Mouse (Mus musculus) embryonic facial prominence, embryonic 10.5 days (tissue): ENCODE measurements around the gene Lrrc23. TPM values are rescaled to one million over a fixed set of nuclear protein-coding genes. Genes with fewer than 3 reads are reported as not detected.

Source experiments
- DNase-seq: peaks from one replicate; pipeline ENCODE4 v3.0.0-alpha.2; 2017; ENCODE audit warnings: low spot score
- H3K27ac ChIP-seq: fragments of 300-500 bp; sonication (generic); replicated peaks from 2 replicates; pipeline ENCODE4 v1.5.1; 2016; ENCODE audit warnings: mild to moderate bottlenecking
- H3K27me3 ChIP-seq: fragments of 300-500 bp; sonication (generic); replicated peaks from 2 replicates; pipeline ENCODE4 v1.6.1; 2016; ENCODE audit warnings: low read depth, mild to moderate bottlenecking; ENCODE audit not compliant: poor library complexity, severe bottlenecking
- H3K36me3 ChIP-seq: fragments of 300-500 bp; sonication (generic); replicated peaks from 2 replicates; pipeline ENCODE4 v1.6.1; 2016; ENCODE audit warnings: mild to moderate bottlenecking, moderate library complexity
- H3K4me1 ChIP-seq: fragments of 300-500 bp; sonication (generic); 2 replicates; pipeline ENCODE4 v1.6.1; 2016
- H3K4me3 ChIP-seq: fragments of 300-500 bp; sonication (generic); 2 replicates; pipeline ENCODE4 v1.5.1; 2016; ENCODE audit warnings: mild to moderate bottlenecking, moderate library complexity
- H3K9me3 ChIP-seq: fragments of 300-500 bp; sonication (generic); 2 replicates; pipeline ENCODE4 v1.6.1; 2016; ENCODE audit warnings: mild to moderate bottlenecking
- WGBS: fragments of 180-500 bp; shearing (Covaris S2); methylation state at CpG from one replicate; pipeline ENCODE4 v1.1.7; 2016; 5-methylcytosine and 5-hydroxymethylcytosine counted together
- polyA plus RNA-seq: library from polyadenylated mRNA; unstranded; fragments of >200 nt; fragmentation: Nextera tagmentation; extraction: Ambion mirVana; gene quantifications from 2 replicates; pipeline ENCODE4 v1.2.1, GENCODE M21; 2016

The Lrrc23 gene
- polyA plus RNA-seq, 1 experiment from 2014 or later: 0.74 TPM

DNA sequence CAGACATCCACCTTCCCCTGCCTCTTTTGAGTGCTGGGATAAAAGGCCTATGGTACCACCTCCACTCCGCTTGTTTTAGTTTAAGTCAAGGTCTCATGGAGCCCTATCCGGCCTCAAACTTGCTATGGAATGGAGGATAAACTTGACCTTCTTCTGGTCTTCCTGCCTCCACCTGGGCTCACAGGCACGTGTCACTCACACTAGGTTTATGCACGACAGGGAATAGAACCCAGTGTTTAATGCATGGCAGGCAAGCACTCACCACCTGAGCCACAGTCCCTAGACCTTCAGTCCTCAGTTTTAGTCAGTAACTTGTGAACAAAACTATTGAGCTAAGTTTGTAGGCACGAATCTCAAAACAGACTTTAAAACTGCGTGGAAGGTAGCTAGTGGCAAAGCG, 48.5 kb downstream of the Lrrc23 start:
- DNase-seq: no peak
- 83% methylated on average over 7 of the region's 7 CpGs for WGBS
- Histone ChIP-seq H3K27me3 (no peaks in the 10 kb centered on the region), H3K4me3 (no peak overlapping the region), H3K9me3 (no peaks in the 10 kb centered on the region), H3K27ac (no peak overlapping the region), H3K4me1 (peaks cover 17% of the 10 kb centered on the region), H3K36me3 (no peaks in the 10 kb centered on the region)

DNA sequence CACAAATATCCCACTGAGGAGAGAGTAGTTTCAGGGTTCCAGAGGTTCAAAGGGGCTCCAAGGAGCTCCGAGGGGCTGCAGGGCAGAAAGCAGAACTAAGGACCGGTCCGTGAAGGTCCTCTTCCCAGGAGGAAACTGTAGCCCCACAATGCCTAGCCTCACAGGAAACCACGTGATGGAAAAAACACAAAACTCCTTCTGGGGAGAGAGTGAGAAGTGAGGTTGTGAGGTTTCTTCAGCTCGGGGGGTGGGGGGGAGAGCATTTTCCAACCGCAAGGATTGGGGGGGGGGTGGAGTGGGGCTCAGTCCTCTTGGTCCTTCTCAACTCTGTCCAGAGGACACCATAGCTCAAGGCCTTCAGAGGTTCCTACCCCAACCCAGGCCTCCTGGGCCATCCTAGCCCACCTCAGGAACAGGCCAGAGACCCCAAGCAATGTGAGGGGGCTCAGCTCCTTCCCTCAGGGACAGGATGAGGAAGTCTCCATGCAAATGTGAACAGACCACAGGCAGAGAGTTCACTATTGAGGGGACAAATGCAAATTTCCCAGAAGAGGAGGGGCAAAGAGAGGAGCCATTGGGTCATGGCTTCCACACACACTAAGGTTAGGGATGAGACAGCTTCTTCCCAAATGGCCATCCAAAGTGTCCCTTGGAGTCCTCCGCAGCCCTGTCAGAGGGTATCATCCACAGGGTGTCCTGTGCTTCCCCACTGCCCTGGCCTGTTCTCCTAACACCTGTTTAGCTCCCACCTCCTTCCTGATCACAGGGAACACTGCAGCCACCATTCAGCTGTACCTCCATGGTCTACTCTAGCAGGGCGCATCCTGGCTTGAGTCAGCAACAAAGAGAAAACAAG, 49.4 kb downstream of the Lrrc23 start:
- H3K27me3 ChIP-seq: no peaks in the 10 kb centered on the region
- no peak overlapping the region for H3K4me3 ChIP-seq
- H3K4me1 ChIP-seq: peaks cover 17% of the 10 kb centered on the region
- WGBS: 86% methylated on average over 8 of the region's 8 CpGs
- no peaks in the 10 kb centered on the region for H3K9me3 ChIP-seq
- DNase-seq: no peak
- H3K27ac ChIP-seq: no peak overlapping the region
- no peaks in the 10 kb centered on the region for H3K36me3 ChIP-seq

DNA sequence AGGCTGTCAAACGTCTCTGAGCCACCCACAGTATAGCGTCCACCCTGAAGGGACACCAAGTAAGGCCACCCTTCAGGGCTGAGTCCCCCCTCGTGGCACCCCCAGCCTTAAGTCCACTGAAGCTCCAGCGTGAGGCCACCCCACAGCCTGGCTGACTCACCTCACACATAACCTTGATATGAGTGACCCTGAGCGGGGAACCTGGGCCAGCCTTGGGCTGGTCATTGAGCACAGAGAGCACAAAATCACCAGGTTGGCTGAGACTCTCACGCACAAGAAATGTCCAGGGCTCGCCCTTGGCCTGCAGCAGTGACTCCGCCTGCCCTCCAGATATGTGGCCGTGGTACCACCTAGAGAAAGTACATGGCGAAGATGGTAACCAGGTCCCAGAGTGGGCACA, 50.9 kb downstream of the Lrrc23 start:
- WGBS: 88% methylated on average over 10 of the region's 10 CpGs

DNA sequence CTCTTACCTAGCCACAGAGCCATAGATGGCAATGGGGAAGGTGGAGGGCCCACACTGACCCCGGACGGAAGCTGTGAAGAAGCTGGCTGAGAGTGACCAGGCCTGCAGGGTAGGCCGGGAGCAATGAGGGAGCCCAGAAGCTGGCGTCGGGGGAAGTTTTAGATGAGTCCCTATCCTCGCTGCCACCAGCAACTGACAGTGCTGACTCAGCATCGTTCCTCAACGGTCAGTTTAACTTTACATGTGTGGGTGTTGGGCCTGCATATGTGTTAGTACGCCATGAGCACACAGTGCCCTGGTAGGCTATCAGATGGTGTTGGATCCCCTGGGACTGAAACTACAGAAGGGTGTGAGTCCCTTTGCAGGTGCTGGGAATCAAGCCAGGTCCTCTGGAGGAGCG, 55.1 kb downstream of the Lrrc23 start:
- no peaks in the 10 kb centered on the region for H3K36me3 ChIP-seq
- H3K4me3 ChIP-seq: no peak overlapping the region
- 89% methylated on average over 10 of the region's 10 CpGs for WGBS
- DNase-seq: no peak
- no peaks in the 10 kb centered on the region for H3K9me3 ChIP-seq
- H3K4me1 ChIP-seq: peaks cover 20% of the 10 kb centered on the region
- H3K27me3 ChIP-seq: no peaks in the 10 kb centered on the region
- H3K27ac ChIP-seq: no peak overlapping the region

More for the DNA sequence above, 50.9 kb downstream of the Lrrc23 start:
- no peak for DNase-seq
- Histone ChIP-seq H3K27ac (no peak overlapping the region), H3K9me3 (no peaks in the 10 kb centered on the region), H3K4me3 (no peak overlapping the region), H3K27me3 (no peaks in the 10 kb centered on the region), H3K4me1 (peaks cover 17% of the 10 kb centered on the region), H3K36me3 (no peaks in the 10 kb centered on the region)

DNA sequence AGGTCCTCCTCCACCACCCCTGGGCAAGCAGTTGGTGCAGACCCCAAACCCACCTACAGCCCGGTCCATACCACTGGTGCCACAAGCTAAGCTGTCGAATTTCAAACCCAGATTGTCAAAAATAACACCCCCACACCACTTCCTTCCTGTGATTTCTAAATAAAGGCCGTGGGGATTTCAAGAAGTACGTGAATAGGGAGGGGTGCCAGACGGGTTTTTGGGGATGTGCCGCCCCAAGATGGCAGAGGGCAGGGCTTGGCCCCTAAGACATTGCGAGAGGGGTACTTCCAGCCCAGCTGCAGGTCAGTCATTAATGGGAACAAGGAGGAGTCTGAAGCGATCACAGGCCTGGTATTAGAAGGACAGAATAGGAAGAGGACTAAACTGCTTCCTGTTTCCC, 56.0 kb downstream of the Lrrc23 start:
- no peaks in the 10 kb centered on the region for H3K9me3 ChIP-seq
- no peak overlapping the region for H3K4me3 ChIP-seq
- H3K27me3 ChIP-seq: no peaks in the 10 kb centered on the region
- WGBS: 81% methylated on average over 8 of the region's 8 CpGs
- H3K27ac ChIP-seq: no peak overlapping the region
- H3K4me1 ChIP-seq: peaks cover 30% of the 10 kb centered on the region
- DNase-seq: no peak
- no peaks in the 10 kb centered on the region for H3K36me3 ChIP-seq

DNA sequence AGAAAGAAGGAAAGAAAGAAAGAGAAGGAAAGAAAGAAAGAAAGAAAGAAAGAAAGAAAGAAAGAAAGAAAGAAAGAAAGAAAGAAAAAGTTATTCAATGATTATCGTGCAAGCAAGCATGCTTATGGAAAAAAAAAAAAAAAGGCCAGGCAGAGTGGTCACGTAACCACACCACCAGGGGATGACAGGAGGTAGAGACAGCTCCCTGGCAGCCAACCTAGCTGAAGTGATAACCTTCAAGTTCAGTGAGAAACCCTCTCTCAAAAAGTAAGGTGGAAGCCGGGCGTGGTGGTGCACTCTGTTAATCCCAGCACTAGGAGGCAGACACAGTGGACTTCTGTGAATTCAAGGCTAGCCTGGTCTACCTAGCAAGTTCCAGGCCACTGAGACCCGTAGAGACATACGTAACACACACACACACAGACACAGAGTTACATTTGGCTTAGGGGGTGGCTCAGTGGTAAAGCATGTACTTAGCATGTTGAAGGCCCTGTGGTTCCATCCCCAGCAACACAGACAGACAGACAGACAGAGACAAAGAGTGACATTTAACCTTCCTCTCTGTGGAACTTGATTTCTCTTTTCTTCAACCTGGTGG, 56.6 kb downstream of the Lrrc23 start:
- Histone ChIP-seq H3K4me1 (peaks cover 33% of the 10 kb centered on the region), H3K27me3 (no peaks in the 10 kb centered on the region), H3K4me3 (no peak overlapping the region), H3K27ac (no peak overlapping the region), H3K9me3 (no peaks in the 10 kb centered on the region), H3K36me3 (peaks cover 2% of the 10 kb centered on the region)
- WGBS: 85% methylated on average over 6 of the region's 6 CpGs
- no peak for DNase-seq

DNA sequence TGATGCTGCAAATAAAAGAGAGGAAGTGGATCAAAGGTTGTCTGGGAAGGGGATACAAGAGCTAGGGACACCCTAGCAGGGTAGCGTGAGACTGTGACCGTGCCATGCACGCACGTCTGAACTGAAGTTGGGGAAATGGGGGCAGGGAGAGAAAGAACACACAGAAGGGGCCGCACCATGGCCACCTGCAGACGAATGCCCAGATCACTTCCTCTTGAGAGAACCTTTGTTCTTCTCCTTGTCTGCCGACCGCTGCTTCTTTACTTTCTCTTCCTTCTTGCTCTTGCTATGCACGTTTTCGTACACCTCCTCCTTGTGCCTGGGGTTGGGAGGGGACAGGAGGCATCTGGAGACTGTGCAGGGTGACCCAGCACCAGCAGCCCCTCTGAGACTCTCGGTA, 58.6 kb downstream of the Lrrc23 start:
- no peaks in the 10 kb centered on the region for H3K27me3 ChIP-seq
- WGBS: 73% methylated on average over 11 of the region's 11 CpGs
- H3K4me3 ChIP-seq: no peak overlapping the region
- peaks cover 23% of the 10 kb centered on the region for H3K36me3 ChIP-seq
- peaks cover 30% of the 10 kb centered on the region for H3K4me1 ChIP-seq
- no peak for DNase-seq
- peak overlapping the region; percentile 57; the same call in 1 of the 2 replicates for H3K27ac ChIP-seq
- H3K9me3 ChIP-seq: no peaks in the 10 kb centered on the region

Other genes starting within 250 kb of the Lrrc23 start
- 0.70 and 1.2 TPM in 2 replicates for gene C1s1, start 237.4 kb downstream of the Lrrc23 start, polyA plus RNA-seq
- not detected in 2 replicates for gene C1rb, start 209.4 kb downstream of the Lrrc23 start, polyA plus RNA-seq
- not detected in 2 replicates for gene C1s2, start 143.6 kb downstream of the Lrrc23 start, polyA plus RNA-seq
- gene Lpcat3, start 116.7 kb downstream of the Lrrc23 start, polyA plus RNA-seq: 41.4 and 46.6 TPM in 2 replicates
- gene Emg1, start 67.5 kb downstream of the Lrrc23 start, polyA plus RNA-seq: 233 and 257 TPM in 2 replicates
- 473 and 496 TPM in 2 replicates for gene Phb2, start 67.4 kb downstream of the Lrrc23 start, polyA plus RNA-seq
- 9.3 and 10.4 TPM in 2 replicates for gene Ptpn6, start 41.0 kb downstream of the Lrrc23 start, polyA plus RNA-seq
- gene Grcc10, start 38.4 kb downstream of the Lrrc23 start, polyA plus RNA-seq: 425 and 454 TPM in 2 replicates
- not detected in 2 replicates for gene Gm45234, start 23.7 kb downstream of the Lrrc23 start, polyA plus RNA-seq
- gene Atn1, start 23.2 kb downstream of the Lrrc23 start, polyA plus RNA-seq: 12.6 and 15.2 TPM in 2 replicates
- gene Eno2, start 10.1 kb downstream of the Lrrc23 start, polyA plus RNA-seq: 2.3 and 2.4 TPM in 2 replicates
- gene Spsb2, start 28.9 kb upstream of the Lrrc23 start, polyA plus RNA-seq: 7.1 and 8.3 TPM in 2 replicates
- 829 and 899 TPM in 2 replicates for gene Tpi1, start 34.6 kb upstream of the Lrrc23 start, polyA plus RNA-seq
- gene Usp5, start 49.8 kb upstream of the Lrrc23 start, polyA plus RNA-seq: 191 and 212 TPM in 2 replicates
- 225 and 238 TPM in 2 replicates for gene Cdca3, start 49.8 kb upstream of the Lrrc23 start, polyA plus RNA-seq
- gene Gnb3, start 60.5 kb upstream of the Lrrc23 start, polyA plus RNA-seq: 0.60 and 0.97 TPM in 2 replicates
- gene P3h3, start 78.0 kb upstream of the Lrrc23 start, polyA plus RNA-seq: 12.2 and 17.0 TPM in 2 replicates
- gene Gpr162, start 84.3 kb upstream of the Lrrc23 start, polyA plus RNA-seq: 1.3 and 1.4 TPM in 2 replicates
- not detected in 2 replicates for gene Cd4, start 108.5 kb upstream of the Lrrc23 start, polyA plus RNA-seq
- gene Lag3, start 132.0 kb upstream of the Lrrc23 start, polyA plus RNA-seq: 1.2 and 1.6 TPM in 2 replicates
- gene Ptms, start 140.4 kb upstream of the Lrrc23 start, polyA plus RNA-seq: 203 and 213 TPM in 2 replicates
- gene Mlf2, start 151.7 kb upstream of the Lrrc23 start, polyA plus RNA-seq: 390 and 408 TPM in 2 replicates
- gene Cops7a, start 185.8 kb upstream of the Lrrc23 start, polyA plus RNA-seq: 137 and 146 TPM in 2 replicates
- gene Pianp, start 217.0 kb upstream of the Lrrc23 start, polyA plus RNA-seq: 0.82 and 1.1 TPM in 2 replicates
- 9.4 and 11.0 TPM in 2 replicates for gene Zfp384, start 229.4 kb upstream of the Lrrc23 start, polyA plus RNA-seq